Mouse (Mus musculus): ENCODE data around the gene Gm8104. TPM values are rescaled to one million over a fixed set of nuclear protein-coding genes. Genes with fewer than 3 reads are reported as not detected.
"Not testable (repeated sequence)": the region's sequence is repeated elsewhere in the genome, so short reads cannot be mapped to it uniquely, and the experiment has no call there.

The Gm8104 gene
- under 1 TPM; 0.45 to 0.77 TPM for total RNA-seq (2021)
- long read RNA-seq, experiment 1, partial matches to known transcripts, result 0 of 1 reads
- long read RNA-seq, experiment 1, other reads (novel, unspliced or antisense), result 1 of 1 reads
- long read RNA-seq, experiment 2, result 0 reads

DNA sequence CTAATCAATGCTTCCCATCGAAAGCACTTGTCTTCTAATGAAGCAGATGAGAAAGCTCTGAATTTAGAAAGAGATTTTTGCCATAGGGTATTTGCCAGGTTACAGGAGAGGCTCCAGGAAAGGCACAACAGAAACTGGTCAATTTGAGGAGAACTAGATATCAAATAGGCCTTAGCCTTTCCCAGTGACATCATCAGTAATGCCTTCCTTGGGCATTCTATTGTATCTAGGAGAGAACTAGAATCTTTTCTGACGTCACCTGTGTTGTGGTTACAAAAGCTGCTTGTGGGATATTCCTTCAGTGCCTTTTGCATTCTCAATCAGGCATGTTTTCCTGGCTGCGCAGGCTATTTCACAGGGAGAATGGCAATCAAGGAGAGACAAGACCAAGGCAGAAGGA, at the start of gene Gm8104:
TSS of gene Gm8104 (plus strand) at position 301 of the 400 bp plus-strand sequence.
- H3K4me3 ChIP-seq; intact Hi-C loops (cut with DNase I); DNase-seq (ENCODE audit: extremely low spot score in 1 of 2, low spot score in 2 of 2); H3K27ac ChIP-seq: not testable (repeated sequence)

DNA sequence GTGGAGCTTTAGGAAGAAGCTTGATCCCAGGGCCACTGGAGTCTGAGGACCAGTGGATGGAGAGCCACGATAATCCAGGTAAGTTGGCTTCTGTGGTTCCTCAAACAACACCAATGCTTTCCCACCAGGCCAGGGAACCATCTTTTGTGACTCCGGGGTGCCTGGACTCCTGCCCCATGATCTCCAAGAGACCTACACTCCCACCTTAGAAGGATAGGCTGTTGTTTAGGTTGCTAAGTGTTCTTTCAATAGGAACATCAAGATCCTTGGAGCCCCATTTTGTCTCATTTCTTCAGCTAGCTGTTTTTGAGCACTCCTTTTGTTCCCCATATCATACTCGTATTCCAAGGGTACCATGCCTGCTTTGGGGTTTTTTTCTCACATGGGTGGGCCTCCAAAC, 42.3 kb upstream of the Gm8104 start:
- H3K27ac ChIP-seq; intact Hi-C loops (cut with DNase I); H3K4me3 ChIP-seq; DNase-seq (ENCODE audit: extremely low spot score in 1 of 2, low spot score in 2 of 2): not testable (repeated sequence)

GRCm38 (mm10) chr14:43060179-43060578, 40.2 kb upstream of the Gm8104 start:
- H3K27ac ChIP-seq; DNase-seq (ENCODE audit: extremely low spot score in 1 of 2, low spot score in 2 of 2); H3K4me3 ChIP-seq; intact Hi-C loops (cut with DNase I): not testable (repeated sequence)

GRCm38 (mm10) chr14:43076543-43076942, 23.9 kb upstream of the Gm8104 start, which contains the start of gene Gm8094:
TSS of gene Gm8094 (minus strand) at chr14:43076643.
- H3K27ac ChIP-seq; intact Hi-C loops (cut with DNase I); DNase-seq (ENCODE audit: extremely low spot score in 1 of 2, low spot score in 2 of 2); H3K4me3 ChIP-seq: not testable (repeated sequence)

- H3K4me3 ChIP-seq; intact Hi-C loops (cut with DNase I); H3K27ac ChIP-seq: not testable (repeated sequence)
- peak; percentile 13 to 24 for DNase-seq (ENCODE audit: extremely low spot score in 1 of 2, low spot score in 2 of 2)
Observed at GRCm38 (mm10) chr14:43084936-43085730, 15.3 kb upstream of the Gm8104 start.

DNA sequence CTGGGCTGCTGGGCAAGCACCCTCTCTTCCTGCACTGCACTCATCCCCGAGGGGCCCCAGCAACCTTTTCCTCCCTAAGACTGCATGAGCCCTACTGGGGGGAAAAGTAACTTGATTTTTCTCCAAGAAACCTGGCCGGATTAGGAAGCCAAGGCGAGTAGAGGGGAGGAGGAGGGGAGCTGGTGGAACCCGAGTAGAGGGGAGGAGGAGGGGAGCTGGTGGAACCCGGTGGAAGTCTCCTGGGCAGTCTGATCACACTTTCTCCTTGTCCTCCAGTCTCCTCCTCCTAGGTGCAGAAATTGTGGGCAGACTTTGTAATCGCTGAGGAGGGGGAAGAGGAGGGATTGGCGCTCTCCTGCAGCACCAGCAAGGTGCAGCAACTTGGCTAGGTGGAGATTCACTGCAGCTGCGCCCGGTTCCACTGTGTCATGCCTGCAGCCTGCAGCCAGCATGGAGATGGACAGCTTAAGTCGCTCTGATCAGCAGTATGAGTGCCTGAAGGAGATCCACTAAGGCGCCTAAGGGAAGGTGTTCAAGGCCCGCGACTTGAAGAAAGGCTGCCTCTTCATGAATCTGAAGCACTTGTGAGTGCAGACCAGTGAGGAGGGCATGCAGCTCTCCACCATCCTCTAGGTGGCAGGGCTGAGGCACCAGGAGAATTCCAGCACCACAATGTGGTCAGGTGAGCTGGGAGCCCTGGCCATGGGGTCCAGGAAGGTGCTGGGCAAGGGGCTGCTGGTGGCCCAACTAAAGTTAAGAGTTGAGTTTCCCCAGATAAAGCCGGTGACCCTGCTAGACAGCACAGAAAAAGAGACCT, 11.1 kb upstream of the Gm8104 start:
- intact Hi-C loops (cut with DNase I); DNase-seq (ENCODE audit: extremely low spot score in 1 of 2, low spot score in 2 of 2); H3K27ac ChIP-seq; H3K4me3 ChIP-seq: not testable (repeated sequence)

DNA sequence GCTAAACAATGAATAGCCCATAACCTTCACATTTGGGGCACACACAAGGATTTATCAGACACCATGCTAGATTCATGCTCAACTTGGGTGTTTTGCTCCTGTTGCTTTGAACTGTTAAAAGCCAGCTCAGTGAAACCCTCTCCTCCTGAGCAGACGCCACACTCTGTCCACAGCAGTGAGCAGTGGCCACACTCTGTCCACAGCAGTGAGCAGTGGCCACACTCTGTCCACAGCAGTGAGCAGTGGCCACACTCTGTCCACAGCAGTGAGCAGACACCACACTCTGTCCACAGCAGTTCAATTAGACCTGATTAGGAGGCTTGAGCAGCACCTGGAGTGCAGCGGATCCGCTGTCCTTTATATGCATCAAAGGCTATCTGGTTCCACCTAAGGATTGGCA, 19.3 kb downstream of the Gm8104 start:
- H3K4me3 ChIP-seq; intact Hi-C loops (cut with DNase I); DNase-seq (ENCODE audit: extremely low spot score in 1 of 2, low spot score in 2 of 2); H3K27ac ChIP-seq: not testable (repeated sequence)

DNA sequence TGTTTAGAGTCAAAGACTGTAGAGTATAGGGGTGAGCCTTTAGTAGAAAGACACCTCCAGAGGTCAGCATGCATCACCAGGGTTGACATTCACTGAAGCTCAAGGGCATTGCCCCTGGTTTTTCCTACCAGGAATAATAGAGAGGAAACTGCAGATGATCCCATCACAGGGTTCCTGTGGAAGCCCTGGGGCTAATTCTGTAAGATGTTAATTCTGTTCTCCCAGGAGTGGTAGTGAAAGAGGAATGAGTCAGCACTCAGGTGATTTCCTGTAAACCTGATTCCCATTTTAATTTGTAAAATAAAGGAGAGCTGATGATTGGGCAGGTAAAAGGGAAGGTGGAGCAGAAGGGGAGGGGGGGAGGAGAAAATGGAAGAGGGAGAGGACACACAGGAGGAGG, 25.9 kb downstream of the Gm8104 start:
- H3K4me3 ChIP-seq; DNase-seq (ENCODE audit: extremely low spot score in 1 of 2, low spot score in 2 of 2); H3K27ac ChIP-seq; intact Hi-C loops (cut with DNase I): not testable (repeated sequence)

Other genes with a start within 250 kb of the Gm8104 start
- not detected for gene Gm21977, start 247.1 kb upstream of the Gm8104 start, total RNA-seq (2021)
- gene Gm8082, start 107.0 kb upstream of the Gm8104 start, total RNA-seq (2021), result not detected
- not detected for gene Gm10376, start 85.0 kb upstream of the Gm8104 start, total RNA-seq (2021)
- not detected for gene Gm8094, start 24.0 kb upstream of the Gm8104 start, total RNA-seq (2021)
- gene Gm7233, start 79.3 kb downstream of the Gm8104 start, total RNA-seq (2021), result 1 to 10 TPM in 1 of 2 experiments, under 1 TPM in 1; 0.88 to 1.2 TPM
- not detected for gene Gm8122, start 134.7 kb downstream of the Gm8104 start, total RNA-seq (2021)
- 1 to 10 TPM; 1.1 to 2.1 TPM for gene Gm8126, start 158.0 kb downstream of the Gm8104 start, total RNA-seq (2021)
- gene Gm9732, start 174.4 kb downstream of the Gm8104 start, total RNA-seq (2021), result under 1 TPM; 0.29 to 0.47 TPM
- gene Gm8127, start 193.2 kb downstream of the Gm8104 start, total RNA-seq (2021), result not detected
- 1 to 10 TPM in 1 of 2 experiments, under 1 TPM in 1; 0.79 to 1.0 TPM for gene 1700001F09Rik, start 247.2 kb downstream of the Gm8104 start, total RNA-seq (2021)